Mouse (Mus musculus): ENCODE measurements around the gene Xlr5b.
"Not testable (repeated sequence)": the region's sequence is repeated elsewhere in the genome, so short reads cannot be mapped to it uniquely, and the experiment has no call there.

Xlr5b gene

DNA sequence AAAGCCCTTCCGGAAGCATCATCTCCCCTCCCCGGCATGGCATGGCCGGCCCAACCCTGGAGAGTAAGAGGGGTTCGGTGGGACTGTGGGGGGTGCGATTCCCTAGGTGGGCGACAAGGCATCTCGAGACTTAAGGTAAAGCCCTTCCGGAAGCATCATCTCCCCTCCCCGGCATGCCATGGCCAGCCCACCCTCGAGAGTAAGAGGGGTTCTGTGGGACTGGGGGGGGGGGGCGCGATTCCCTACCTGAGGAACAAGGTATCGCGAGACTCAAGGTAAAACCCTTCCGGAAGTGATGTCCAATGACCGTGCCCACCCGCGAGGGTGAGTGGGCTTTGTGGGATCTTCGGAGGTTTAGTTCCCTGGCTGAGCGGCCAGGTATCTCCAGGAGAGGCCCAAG lies at the start of gene Xlr5b:
Gene Xlr5b (plus strand): TSS at position 301 of the 400 bp plus-strand sequence.
- DNase-seq (ENCODE audit: low spot score in 2 of 2): not testable (repeated sequence)

DNA sequence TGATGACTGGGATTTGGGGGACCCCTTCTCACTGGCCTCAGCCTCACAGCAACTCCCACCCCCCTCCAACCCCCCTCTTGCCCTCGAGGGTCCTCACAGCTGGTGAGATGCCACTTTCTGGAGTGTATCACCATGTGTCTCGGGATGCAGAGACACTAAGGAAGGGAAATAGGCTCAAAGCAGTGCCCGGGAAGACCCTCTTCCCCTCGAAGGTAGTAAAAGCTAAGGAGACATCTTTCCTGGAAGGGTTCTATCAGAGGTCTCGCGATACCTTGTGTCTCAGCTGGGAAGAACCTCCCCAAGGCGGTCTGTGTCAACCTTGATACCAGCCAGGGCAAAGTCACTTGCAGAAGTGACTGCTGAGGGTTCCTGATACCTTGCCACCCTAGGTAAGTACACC lies 31.8 kb upstream of the Xlr5b start, which contains the start of gene Gm14685:
Gene Gm14685 (plus strand): TSS at position 301 of the 400 bp plus-strand sequence.
- DNase-seq (ENCODE audit: low spot score in 2 of 2): not testable (repeated sequence)

DNA sequence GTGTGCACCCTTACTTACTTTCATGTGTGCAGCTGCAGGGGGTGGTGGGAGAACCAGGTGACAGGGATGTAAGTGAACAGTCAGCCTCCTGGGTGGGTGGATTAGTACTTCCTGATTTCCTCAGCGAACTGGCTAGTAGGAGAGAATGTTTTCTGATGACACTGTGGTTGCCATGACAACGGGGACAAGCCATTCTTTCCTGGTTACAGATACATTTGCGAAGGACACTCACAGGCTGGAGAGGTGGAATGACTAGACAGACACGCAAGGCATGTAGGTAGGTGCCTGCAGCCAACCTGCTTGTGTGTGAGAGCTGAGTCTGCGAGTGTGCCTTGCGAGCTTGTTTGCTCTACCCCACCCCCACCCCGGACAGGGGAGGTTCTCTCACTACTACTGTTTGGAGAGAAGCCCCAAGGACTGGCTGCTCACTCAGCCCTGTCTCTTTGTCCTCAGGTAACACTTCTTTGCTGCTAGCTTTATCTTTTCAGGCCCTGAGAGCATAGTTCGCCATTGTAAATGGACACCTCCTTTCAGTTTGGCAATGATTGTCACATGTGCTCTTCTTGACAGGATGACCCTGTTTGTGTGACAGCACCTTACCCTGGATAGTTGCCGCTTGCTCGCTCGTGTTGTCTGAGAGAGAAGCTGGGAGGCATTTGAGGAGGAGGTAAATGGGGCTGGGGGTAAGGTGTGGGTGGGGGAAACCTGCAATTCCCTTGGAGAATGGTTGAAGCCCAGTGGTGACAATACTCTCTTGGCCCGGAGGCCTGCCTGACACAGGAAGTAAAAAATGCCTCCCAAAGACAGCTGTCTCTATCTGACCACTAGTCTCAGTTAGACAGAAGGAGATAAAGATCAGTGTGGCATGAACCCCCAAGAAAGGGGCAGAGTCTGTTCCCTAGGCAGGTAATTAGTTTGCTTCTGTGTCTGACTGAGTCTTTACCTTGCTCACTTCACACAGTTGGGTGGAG lies 25.5 kb upstream of the Xlr5b start:
- not testable (repeated sequence) for DNase-seq (ENCODE audit: low spot score in 2 of 2)

DNA sequence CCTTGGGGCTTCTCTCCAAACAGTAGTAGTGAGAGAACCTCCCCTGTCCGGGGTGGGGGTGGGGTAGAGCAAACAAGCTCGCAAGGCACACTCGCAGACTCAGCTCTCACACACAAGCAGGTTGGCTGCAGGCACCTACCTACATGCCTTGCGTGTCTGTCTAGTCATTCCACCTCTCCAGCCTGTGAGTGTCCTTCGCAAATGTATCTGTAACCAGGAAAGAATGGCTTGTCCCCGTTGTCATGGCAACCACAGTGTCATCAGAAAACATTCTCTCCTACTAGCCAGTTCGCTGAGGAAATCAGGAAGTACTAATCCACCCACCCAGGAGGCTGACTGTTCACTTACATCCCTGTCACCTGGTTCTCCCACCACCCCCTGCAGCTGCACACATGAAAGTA lies 5.4 kb upstream of the Xlr5b start:
- DNase-seq (ENCODE audit: low spot score in 2 of 2): not testable (repeated sequence)

DNA sequence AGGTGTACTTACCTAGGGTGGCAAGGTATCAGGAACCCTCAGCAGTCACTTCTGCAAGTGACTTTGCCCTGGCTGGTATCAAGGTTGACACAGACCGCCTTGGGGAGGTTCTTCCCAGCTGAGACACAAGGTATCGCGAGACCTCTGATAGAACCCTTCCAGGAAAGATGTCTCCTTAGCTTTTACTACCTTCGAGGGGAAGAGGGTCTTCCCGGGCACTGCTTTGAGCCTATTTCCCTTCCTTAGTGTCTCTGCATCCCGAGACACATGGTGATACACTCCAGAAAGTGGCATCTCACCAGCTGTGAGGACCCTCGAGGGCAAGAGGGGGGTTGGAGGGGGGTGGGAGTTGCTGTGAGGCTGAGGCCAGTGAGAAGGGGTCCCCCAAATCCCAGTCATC lies 754 bp downstream of the Xlr5b start, which contains the start of gene DXBay18:
Gene DXBay18 (minus strand): TSS at position 101 of the 400 bp plus-strand sequence.
- DNase-seq (ENCODE audit: low spot score in 2 of 2): not testable (repeated sequence)

DNA sequence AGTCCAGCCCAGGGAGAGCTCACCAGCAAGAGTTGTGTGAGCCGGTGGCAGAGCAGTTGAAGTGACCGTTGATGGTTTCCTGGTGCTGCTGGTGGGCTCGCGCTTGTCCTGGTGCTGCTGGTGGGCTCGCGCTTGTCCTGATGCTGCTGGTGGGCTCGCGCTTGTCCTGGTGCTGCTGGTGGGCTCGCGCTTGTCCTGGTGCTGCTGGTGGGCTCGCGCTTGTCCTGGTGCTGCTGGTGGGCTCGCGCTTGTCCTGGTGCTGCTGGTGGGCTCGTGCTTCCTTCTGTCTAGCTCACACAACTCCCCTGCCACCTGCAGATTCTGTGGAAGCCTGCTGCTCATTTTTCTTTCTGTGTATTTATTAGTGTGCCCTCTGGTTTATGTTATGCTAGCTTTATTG lies 28.3 kb downstream of the Xlr5b start, which contains the start of gene Spin2d:
Gene Spin2d (minus strand): TSS at position 101 of the 400 bp plus-strand sequence.
- not testable (repeated sequence) for DNase-seq (ENCODE audit: low spot score in 2 of 2)

DNA sequence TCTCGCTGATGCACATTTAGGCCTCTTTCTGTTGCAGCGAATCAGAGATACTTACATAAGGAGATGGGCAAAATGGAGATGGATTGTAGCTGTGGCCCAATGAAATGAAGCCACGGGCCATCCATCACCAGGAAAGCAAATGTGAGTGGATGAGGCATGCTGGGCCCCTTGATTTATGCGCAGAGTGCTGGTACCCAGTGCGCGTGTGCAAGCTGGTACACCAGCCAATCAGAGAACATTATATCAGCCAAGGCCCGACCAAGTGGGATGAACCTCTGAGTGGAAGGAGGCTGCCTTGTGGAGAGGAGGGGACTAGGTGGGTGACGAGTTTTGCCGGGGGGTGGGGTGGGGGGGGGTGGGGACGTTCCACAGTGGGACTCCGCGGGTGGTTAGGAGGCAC lies 43.3 kb downstream of the Xlr5b start, which contains the start of gene Xlr3b:
Gene Xlr3b (plus strand): TSS at position 274 of the 400 bp plus-strand sequence.
- not testable (repeated sequence) for DNase-seq (ENCODE audit: low spot score in 2 of 2)
